Mouse (Mus musculus): Measurements from ENCODE around the gene Pga5. TPM values are rescaled to one million over a fixed set of nuclear protein-coding genes. Genes with fewer than 3 reads are reported as not detected.

Gene Pga5
- polyA plus RNA-seq, 1 experiment from 2014 or later: not detected

GRCm38 (mm10) chr19:10645616-10646015, 32.3 kb downstream of the Pga5 start:
- H3K4me1 ChIP-seq: peaks cover 9% of the 10 kb centered on the region; the same call in 1 of the 2 replicates
- H3K27ac ChIP-seq (replicated peaks): no peak overlapping the region
- 86% methylated on average over 2 of the region's 2 CpGs for WGBS
- no peaks in the 10 kb centered on the region for H3K27me3 ChIP-seq (replicated peaks; ENCODE audit: low read depth, poor library complexity, severe bottlenecking)
- no peak for DNase-seq (ENCODE audit: low spot score)
- no peak overlapping the region for H3K4me3 ChIP-seq
- H3K9me3 ChIP-seq: no peaks in the 10 kb centered on the region
- no peaks in the 10 kb centered on the region for H3K36me3 ChIP-seq (replicated peaks)

GRCm38 (mm10) chr19:10640589-10641378, 37.1 kb downstream of the Pga5 start:
- 54% methylated on average over 13 of the region's 13 CpGs for WGBS
- no peak overlapping the region for H3K4me3 ChIP-seq

GRCm38 (mm10) chr19:10640080-10640479, 37.8 kb downstream of the Pga5 start:
- no peak overlapping the region for H3K27ac ChIP-seq (replicated peaks)
- H3K36me3 ChIP-seq (replicated peaks): no peaks in the 10 kb centered on the region
- WGBS: 18% methylated on average over 5 of the region's 5 CpGs
- peaks cover 15% of the 10 kb centered on the region for H3K4me1 ChIP-seq
- H3K27me3 ChIP-seq (replicated peaks; ENCODE audit: low read depth, poor library complexity, severe bottlenecking): peaks cover 10% of the 10 kb centered on the region
- no peak for DNase-seq (ENCODE audit: low spot score)
- H3K4me3 ChIP-seq: peak overlapping the region; percentile 22; the same call in 1 of the 2 replicates
- H3K9me3 ChIP-seq: no peaks in the 10 kb centered on the region

More at GRCm38 (mm10) chr19:10640589-10641378, 37.1 kb downstream of the Pga5 start:
- H3K27ac ChIP-seq (replicated peaks): no peak overlapping the region; the same call in 1 of the 2 replicates
- H3K27me3 ChIP-seq (replicated peaks; ENCODE audit: low read depth, poor library complexity, severe bottlenecking): peaks cover 3% of the 10 kb centered on the region
- no peak for DNase-seq (ENCODE audit: low spot score)
- H3K9me3 ChIP-seq: no peaks in the 10 kb centered on the region
- H3K36me3 ChIP-seq (replicated peaks): no peaks in the 10 kb centered on the region
- H3K4me1 ChIP-seq: peaks cover 11% of the 10 kb centered on the region; the same call in 1 of the 2 replicates

- Histone ChIP-seq H3K9me3 (no peaks in the 10 kb centered on the region), H3K36me3 (replicated peaks) (no peaks in the 10 kb centered on the region), H3K4me3 (no peak overlapping the region), H3K4me1 (peaks cover 30% of the 10 kb centered on the region), H3K27me3 (replicated peaks; ENCODE audit: low read depth, poor library complexity, severe bottlenecking) (peaks cover 12% of the 10 kb centered on the region), H3K27ac (replicated peaks) (no peak overlapping the region)
- no peak for DNase-seq (ENCODE audit: low spot score)
- WGBS: 62% methylated on average over 7 of the region's 7 CpGs
Measured at GRCm38 (mm10) chr19:10637840-10638239, 40.0 kb downstream of the Pga5 start.

GRCm38 (mm10) chr19:10634872-10635318, 43.0 kb downstream of the Pga5 start:
- DNase-seq (ENCODE audit: low spot score): peak; percentile 79
- peaks cover 12% of the 10 kb centered on the region for H3K27me3 ChIP-seq (replicated peaks; ENCODE audit: low read depth, poor library complexity, severe bottlenecking)
- H3K4me1 ChIP-seq: peaks cover 19% of the 10 kb centered on the region
- no peaks in the 10 kb centered on the region for H3K9me3 ChIP-seq
- H3K36me3 ChIP-seq (replicated peaks): peaks cover 26% of the 10 kb centered on the region
- 3% methylated on average over 21 of the region's 21 CpGs for WGBS
- peak overlapping the region; percentile 64 for H3K4me3 ChIP-seq
- peak overlapping the region; percentile 79 for H3K27ac ChIP-seq (replicated peaks)

- Histone ChIP-seq H3K27me3 (replicated peaks; ENCODE audit: low read depth, poor library complexity, severe bottlenecking) (peaks cover 12% of the 10 kb centered on the region), H3K36me3 (replicated peaks) (peaks cover 32% of the 10 kb centered on the region), H3K4me1 (peaks cover 18% of the 10 kb centered on the region), H3K9me3 (no peaks in the 10 kb centered on the region), H3K27ac (replicated peaks) (peak within 1 kb of the TSS; percentile 79), H3K4me3 (peak within 1 kb of the TSS; percentile 64)
- WGBS: 2% methylated on average over 32 of the region's 32 CpGs
- DNase-seq (ENCODE audit: low spot score): peak; percentile 77
Measured at GRCm38 (mm10) chr19:10634106-10634871, 43.6 kb downstream of the Pga5 start, which contains the start of gene Vwce. TSS of gene Vwce (plus strand) at chr19:10634213.

Other genes starting within 250 kb of the Pga5 start
- gene Lrrc10b, start 220.6 kb downstream of the Pga5 start, polyA plus RNA-seq (2016; fragmentation: Nextera tagmentation; extraction: Ambion mirVana): 0.29 and 0.52 TPM in 2 replicates
- 0.29 and 0.39 TPM in 2 replicates for gene Ppp1r32, start 195.1 kb downstream of the Pga5 start, polyA plus RNA-seq (2016; fragmentation: Nextera tagmentation; extraction: Ambion mirVana)
- gene Cpsf7, start 152.8 kb downstream of the Pga5 start, polyA plus RNA-seq (2016; fragmentation: Nextera tagmentation; extraction: Ambion mirVana): 54.5 and 55.3 TPM in 2 replicates
- gene Sdhaf2, start 151.9 kb downstream of the Pga5 start, polyA plus RNA-seq (2016; fragmentation: Nextera tagmentation; extraction: Ambion mirVana): 62.2 and 64.0 TPM in 2 replicates
- gene Tmem216, start 121.8 kb downstream of the Pga5 start, polyA plus RNA-seq (2016; fragmentation: Nextera tagmentation; extraction: Ambion mirVana): 62.2 and 68.6 TPM in 2 replicates
- gene Cyb561a3, start 100.9 kb downstream of the Pga5 start, polyA plus RNA-seq (2016; fragmentation: Nextera tagmentation; extraction: Ambion mirVana): 12.8 and 13.9 TPM in 2 replicates
- 51.1 and 52.6 TPM in 2 replicates for gene Tmem138, start 100.7 kb downstream of the Pga5 start, polyA plus RNA-seq (2016; fragmentation: Nextera tagmentation; extraction: Ambion mirVana)
- 483 and 491 TPM in 2 replicates for gene Ddb1, start 72.7 kb downstream of the Pga5 start, polyA plus RNA-seq (2016; fragmentation: Nextera tagmentation; extraction: Ambion mirVana)
- 22.1 and 22.4 TPM in 2 replicates for gene Tkfc, start 72.4 kb downstream of the Pga5 start, polyA plus RNA-seq (2016; fragmentation: Nextera tagmentation; extraction: Ambion mirVana)
- 1.8 and 2.0 TPM in 2 replicates for gene Vwce, start 43.9 kb downstream of the Pga5 start, polyA plus RNA-seq (2016; fragmentation: Nextera tagmentation; extraction: Ambion mirVana)
- 37.6 and 40.8 TPM in 2 replicates for gene Vps37c, start 10.7 kb upstream of the Pga5 start, polyA plus RNA-seq (2016; fragmentation: Nextera tagmentation; extraction: Ambion mirVana)
- 0.15 and 0.19 TPM in 2 replicates for gene Cd5, start 60.9 kb upstream of the Pga5 start, polyA plus RNA-seq (2016; fragmentation: Nextera tagmentation; extraction: Ambion mirVana)
- gene Cd6, start 152.0 kb upstream of the Pga5 start, polyA plus RNA-seq (2016; fragmentation: Nextera tagmentation; extraction: Ambion mirVana): 0.09 and 0.15 TPM in 2 replicates
- 0.43 and 0.77 TPM in 2 replicates for gene Slc15a3, start 161.7 kb upstream of the Pga5 start, polyA plus RNA-seq (2016; fragmentation: Nextera tagmentation; extraction: Ambion mirVana)
- 139 and 142 TPM in 2 replicates for gene Tmem132a, start 191.9 kb upstream of the Pga5 start, polyA plus RNA-seq (2016; fragmentation: Nextera tagmentation; extraction: Ambion mirVana)
- gene Tmem109, start 203.9 kb upstream of the Pga5 start, polyA plus RNA-seq (2016; fragmentation: Nextera tagmentation; extraction: Ambion mirVana): 60.8 and 63.7 TPM in 2 replicates
- gene Prpf19, start 217.2 kb upstream of the Pga5 start, polyA plus RNA-seq (2016; fragmentation: Nextera tagmentation; extraction: Ambion mirVana): 38.9 and 42.0 TPM in 2 replicates
- gene Zp1, start 242.6 kb upstream of the Pga5 start, polyA plus RNA-seq (2016; fragmentation: Nextera tagmentation; extraction: Ambion mirVana): not detected in 2 replicates